Mouse (Mus musculus): ENCODE measurements at regions not wholly inside any gene's neighbourhood (a gene's known extent, or its start where the extent isn't known, plus 50 kb on each side); places are given as distances from the start of the nearest gene placed in this dataset.
A peak's percentile ranks its signal among the peaks of the same experiment; 100 is the strongest.

- no peak for DNase-seq (ENCODE audit: low spot score in 2 of 2)
These were observed 59.9 kb upstream of the Oxgr1 start for GRCm38 (mm10) chr14:120102010-120102748.

DNA sequence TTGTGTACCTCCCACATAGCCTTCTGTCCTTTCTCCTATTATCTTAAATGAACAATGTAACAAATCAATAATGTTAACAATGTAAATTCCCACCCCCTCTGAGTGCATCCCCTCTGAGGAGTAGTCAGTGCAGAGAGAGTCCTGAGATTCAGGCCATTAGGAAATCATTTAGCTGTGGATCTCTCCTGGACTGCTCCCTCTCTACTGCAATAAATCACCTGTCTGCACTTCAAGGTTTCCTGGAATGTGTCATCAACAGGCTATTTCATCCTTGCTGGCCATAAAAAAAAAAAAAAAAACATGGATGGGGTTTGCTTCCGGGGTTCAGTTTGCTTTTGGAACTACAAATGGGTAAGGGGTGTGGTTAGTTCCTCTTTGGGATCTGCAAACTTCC, 60.5 kb upstream of the Oxgr1 start:
- DNase-seq (ENCODE audit: low spot score in 2 of 2) = no peak

DNA sequence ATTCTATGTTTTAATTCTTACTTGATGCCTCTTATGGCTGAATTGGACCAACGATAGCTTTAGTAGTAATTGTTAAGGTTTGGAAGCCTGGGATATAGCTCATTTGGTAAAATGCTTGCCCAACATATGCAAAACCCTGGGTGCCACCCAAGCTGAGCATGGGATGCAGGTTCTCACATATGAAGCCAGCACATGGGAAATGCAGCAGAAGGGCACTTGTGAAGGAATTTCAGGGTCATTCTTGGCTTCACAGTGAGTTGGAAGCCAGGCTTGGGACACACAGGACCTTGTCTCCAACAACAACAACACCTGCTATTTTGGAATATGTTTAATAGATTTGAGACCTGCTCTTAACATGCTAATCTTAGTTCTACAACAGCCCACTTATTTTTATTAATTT, 67.6 kb upstream of the Oxgr1 start:
- no peak for DNase-seq (ENCODE audit: low spot score in 2 of 2)

- DNase-seq (ENCODE audit: low spot score in 2 of 2) = no peak
These were observed 71.1 kb upstream of the Oxgr1 start for GRCm38 (mm10) chr14:120113316-120113715.

GRCm38 (mm10) chr14:120118582-120118981, 76.3 kb upstream of the Oxgr1 start:
- no peak for DNase-seq (ENCODE audit: low spot score in 2 of 2)

- DNase-seq (ENCODE audit: low spot score in 2 of 2) = peak in 1 of 2 experiments; percentile 59
These were observed 76.9 kb upstream of the Oxgr1 start for GRCm38 (mm10) chr14:120119094-120119501.

GRCm38 (mm10) chr14:120119506-120119905, 77.3 kb upstream of the Oxgr1 start:
- DNase-seq (ENCODE audit: low spot score in 2 of 2) = peak in 1 of 2 experiments; percentile 64

DNA sequence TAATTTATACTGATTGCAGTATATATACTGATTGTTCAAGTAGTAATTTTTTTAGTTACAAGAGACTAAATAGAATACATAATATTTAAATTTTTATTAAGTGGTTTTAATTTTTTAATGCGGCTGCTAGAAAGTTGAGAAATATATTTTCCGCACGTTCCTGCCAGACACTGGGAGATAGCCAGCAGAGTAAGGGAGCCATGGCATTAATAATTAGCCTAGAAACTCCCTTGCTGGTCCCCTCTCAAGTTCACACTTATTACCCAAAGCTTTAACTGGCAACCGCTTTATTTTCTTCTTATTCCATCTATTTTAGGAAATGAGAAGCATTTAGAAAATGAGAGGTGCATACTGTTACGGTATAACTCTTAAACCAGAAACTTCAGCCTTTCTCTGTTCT, 78.0 kb upstream of the Oxgr1 start:
- no peak for DNase-seq (ENCODE audit: low spot score in 2 of 2)

- no peak for DNase-seq (ENCODE audit: low spot score in 2 of 2)
These were observed 83.1 kb upstream of the Oxgr1 start for GRCm38 (mm10) chr14:120125315-120125714.

DNA sequence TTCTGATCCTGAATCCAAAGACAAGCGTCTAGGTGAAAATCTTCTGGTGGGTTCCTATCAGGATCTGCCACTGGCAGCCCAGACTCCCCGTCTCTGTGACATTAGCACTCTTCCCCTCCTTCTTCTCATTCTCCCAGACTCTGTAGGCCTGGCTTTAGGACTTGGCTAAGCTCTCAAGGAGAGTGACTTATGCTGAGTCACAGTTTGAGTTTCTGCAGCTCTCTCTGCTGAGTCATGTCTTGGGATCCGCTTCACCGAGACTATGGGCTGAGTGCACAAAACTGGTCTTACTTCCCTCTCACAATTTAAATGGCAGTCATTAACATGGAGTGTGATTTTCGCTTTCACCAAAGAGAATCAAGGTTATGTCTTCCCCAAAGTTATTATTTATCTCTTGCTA, 85.2 kb upstream of the Oxgr1 start:
- DNase-seq (ENCODE audit: low spot score in 2 of 2) = no peak

DNA sequence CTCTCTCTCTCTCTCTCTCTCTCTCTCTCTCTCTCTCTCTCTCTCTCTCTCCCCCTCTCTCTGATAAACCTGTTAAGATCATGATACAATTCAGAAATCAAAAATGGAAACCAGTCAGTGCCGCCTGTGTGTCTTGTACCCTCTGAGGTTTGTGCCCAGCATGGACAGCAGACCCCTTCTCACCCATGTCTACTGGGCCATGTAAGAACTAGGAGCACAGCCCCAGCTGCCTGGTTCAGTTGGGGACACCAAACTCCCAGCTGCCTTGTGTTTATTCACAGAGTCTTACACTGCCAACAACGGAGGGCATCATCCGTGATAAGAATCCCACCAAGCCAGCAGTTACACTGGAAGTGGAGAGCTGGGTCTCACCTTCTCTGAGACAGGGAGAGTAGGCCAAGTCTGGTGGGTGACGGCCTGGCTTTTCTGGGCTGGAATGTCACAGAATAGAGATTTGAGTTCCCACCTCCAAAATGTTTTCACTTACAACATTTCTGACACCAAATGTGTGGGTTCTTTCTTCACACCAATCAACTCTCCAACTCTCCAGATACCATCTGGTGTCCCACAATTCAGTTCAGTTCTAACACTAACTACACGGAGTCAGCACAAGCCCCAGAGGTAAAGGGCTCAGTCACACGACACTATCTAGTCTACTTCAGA, 92.2 kb upstream of the Oxgr1 start:
- no peak for DNase-seq (ENCODE audit: low spot score in 2 of 2)

DNA sequence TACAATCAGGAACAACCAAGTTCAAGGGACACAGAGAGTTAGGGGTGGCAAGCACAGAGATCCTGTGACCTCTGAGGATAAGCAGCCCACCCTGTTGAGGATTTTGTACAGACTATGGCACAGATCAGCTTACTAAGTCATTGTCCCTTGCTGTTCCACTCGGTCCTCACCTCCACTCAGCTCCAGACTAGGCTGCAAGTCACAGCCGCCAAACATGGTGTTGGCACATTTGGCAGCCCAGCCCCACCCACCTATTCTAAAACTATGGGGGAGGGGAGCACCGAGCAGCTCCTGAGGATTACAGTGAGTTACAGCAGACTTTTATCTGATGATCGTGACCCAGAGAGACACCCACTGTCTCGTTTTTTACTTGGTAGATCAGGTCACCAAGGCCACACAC, 93.0 kb upstream of the Oxgr1 start:
- no peak for DNase-seq (ENCODE audit: low spot score in 2 of 2)

- DNase-seq (ENCODE audit: low spot score in 2 of 2) = no peak
These were observed 94.5 kb upstream of the Oxgr1 start for GRCm38 (mm10) chr14:120136736-120137135.

- peak; percentile 81 to 92 for DNase-seq (ENCODE audit: low spot score in 2 of 2)
These were observed 95.5 kb upstream of the Oxgr1 start for GRCm38 (mm10) chr14:120137680-120138136.

GRCm38 (mm10) chr14:120138546-120138945, 96.3 kb upstream of the Oxgr1 start:
- no peak for DNase-seq (ENCODE audit: low spot score in 2 of 2)

- no peak for DNase-seq (ENCODE audit: low spot score in 2 of 2)
These were observed 97.0 kb upstream of the Oxgr1 start for GRCm38 (mm10) chr14:120139256-120139655.

DNA sequence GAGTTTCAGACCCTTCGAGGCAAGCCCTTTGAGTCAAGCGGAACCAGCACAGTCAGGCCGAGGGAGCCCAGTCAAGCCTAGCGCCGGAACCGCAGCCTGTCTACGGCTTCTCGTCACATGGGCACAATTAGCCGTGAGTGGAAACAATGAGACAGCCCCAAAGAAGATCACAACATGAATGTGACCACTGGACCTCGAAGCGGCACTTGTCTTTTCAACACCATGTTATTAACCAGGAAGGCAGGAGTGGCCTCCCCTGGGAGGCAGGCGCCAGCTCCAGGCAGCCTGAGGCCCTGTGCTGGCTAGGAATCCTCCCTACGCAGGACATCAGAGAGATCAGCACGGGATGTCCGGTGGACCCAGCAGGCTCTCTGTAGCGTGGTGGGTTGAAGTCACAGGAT, 97.4 kb upstream of the Oxgr1 start:
- no peak for DNase-seq (ENCODE audit: low spot score in 2 of 2)

GRCm38 (mm10) chr14:120140211-120140610, 98.0 kb upstream of the Oxgr1 start:
- DNase-seq (ENCODE audit: low spot score in 2 of 2) = no peak

- DNase-seq (ENCODE audit: low spot score in 2 of 2) = no peak
These were observed 98.8 kb upstream of the Oxgr1 start for GRCm38 (mm10) chr14:120140791-120141747.

DNA sequence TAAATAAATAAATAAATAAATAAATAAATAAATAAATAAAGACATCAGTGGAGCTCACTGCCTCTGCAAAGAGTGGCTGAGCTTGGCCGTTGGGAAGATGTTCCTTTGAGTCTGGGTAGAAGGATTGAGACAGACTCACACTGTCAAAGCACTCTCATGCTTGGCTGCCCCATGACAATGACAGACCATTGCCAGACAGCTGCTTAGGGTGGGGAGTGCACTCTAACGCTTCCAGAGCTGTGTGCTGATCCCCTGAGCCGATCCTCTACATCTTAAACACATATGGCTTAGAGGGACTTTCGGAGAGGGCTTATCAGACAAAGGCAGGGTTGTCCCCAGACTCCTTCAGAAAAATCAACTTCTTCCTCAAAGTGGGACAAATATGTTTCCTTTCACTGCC, 100.0 kb upstream of the Oxgr1 start:
- no peak for DNase-seq (ENCODE audit: low spot score in 2 of 2)

DNA sequence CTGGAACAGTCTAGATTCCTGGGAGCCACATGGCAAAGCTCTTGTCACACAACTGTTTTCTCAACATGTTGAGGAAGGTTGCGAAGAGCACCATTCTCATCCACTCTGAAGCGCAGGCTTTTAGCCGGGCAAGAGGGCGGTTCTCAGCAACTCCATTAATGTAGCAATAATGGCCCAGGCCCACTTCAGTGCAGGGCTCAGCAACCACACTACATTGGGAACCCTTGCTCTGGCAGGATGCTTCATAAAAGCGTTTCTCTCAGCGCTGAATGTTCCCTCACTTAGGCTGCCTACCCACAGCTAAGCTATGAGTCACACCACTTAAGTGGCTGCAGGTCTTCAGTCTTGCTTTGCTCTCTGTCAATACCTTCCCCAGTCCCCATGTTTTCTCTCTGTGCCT, 102.2 kb upstream of the Oxgr1 start:
- DNase-seq (ENCODE audit: low spot score in 2 of 2) = no peak

DNA sequence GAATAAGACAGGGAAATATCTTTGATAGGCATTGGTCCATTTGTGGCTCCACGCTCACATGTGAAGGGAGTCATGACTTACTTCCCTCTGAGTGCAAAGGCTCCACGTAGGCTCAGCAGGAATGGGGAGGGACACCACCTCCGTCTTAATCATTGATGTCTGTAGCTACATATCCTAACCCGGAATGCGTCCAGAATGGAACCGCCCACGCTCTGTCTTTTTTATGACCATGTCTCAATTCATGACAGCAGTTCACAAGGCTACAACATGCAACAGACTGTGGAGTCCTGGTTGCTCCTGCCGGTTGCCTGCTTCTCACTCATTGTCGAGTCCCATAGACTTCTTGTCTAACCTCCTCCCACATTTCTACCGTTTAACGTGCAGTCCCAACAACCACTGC, 104.1 kb upstream of the Oxgr1 start:
- DNase-seq (ENCODE audit: low spot score in 2 of 2) = no peak

Measured in layer of hippocampus, adult 8-10 months (tissue).